Mouse (Mus musculus): Measurements from ENCODE around the gene Dock10.
"Not testable (repeated sequence)": the region's sequence is repeated elsewhere in the genome, so short reads cannot be mapped to it uniquely, and the experiment has no call there.

Dock10 gene

DNA sequence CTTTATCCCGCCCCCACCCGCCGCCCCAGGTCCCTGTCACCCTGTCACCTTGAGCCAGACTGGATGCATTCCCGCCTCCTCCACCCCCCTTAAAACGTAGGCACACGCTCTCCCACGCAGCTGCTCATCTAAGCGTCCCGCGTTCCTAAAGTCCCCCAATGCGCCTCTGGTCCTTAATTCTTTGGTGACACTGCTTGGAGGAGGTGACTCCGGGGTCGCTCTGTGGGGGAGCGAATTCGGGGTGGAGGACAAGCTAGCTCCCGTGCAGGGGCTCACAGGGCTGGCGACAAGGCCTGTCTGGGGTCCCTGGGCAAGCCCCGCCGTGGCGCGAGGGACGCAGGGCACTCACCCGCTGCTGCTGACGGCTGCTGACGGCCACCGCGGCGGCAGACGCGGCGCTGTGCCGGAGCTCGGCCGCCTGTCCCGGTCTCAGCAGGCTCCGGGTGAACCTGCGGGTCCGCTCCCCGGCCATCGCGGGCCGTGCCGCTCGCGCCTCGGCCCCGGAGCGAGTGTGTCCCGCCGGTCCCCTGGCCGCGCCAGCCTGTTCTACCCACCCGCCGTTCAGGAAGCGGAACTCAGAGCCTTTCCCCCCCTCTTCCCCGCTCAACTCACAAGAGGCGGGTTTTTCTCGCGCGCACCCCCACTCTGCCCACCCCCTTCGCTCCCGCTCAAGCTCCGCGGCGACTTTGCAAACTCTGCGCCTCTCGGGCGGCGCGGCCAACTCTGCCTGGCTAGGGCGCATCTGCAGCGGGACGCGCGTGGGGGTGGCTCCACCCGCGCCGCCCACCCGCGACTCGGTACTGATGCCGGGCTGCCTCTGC, at the start of gene Dock10:
Dock10 (minus strand) TSS at position 551 of the 821 bp plus-strand sequence.
- peak; percentile 55 to 59 for DNase-seq

DNA sequence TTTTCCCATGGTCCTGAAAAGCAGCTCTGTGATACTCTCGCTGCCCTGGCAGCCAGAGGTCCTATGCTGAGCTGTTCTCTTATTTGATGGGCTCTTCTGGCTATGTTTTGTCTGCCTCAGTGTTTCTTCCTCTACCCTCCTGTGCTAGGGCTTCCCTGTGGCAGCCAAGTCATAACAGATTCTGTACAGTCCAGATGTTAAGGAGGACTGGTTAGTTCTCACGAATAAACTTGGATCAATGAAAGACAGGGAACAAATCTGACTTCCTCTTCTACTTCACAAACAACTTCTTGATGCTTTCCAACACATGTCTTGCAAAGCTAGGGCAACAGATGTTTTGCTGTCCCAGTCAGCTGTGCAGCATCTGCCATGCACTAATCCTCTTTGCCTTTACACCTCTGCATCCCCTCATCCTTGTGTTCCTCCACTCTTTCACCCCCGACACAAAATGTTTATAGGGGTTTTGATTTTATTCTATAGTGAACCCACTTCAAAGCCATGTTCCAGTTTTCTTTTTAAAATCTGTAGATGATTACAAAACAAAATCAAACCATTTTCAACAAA, 48.6 kb upstream of the Dock10 start:
- no peak for DNase-seq

DNA sequence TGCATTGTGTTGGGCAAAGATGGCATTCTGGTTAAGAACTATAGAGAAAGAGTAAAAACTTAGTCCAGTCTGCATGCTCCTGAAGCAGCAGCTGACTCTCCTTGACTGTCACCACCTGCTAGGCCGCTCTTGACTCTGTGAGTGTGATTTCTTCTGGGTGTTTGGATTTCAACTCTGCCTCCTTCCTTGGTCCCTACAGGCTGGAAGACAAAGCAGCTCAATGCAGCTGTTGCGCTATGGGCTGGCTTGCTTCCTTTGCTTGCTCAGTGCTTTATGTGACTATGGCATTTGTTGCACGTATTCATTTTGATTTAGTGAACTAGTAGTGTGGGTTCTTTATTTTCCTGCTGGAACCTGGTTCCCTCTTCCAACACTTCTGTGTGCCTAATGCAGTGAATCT, 43.7 kb upstream of the Dock10 start:
- DNase-seq, result no peak

GRCm38 (mm10) chr1:80785066-80785779, 26.9 kb upstream of the Dock10 start:
- no peak for DNase-seq

DNA sequence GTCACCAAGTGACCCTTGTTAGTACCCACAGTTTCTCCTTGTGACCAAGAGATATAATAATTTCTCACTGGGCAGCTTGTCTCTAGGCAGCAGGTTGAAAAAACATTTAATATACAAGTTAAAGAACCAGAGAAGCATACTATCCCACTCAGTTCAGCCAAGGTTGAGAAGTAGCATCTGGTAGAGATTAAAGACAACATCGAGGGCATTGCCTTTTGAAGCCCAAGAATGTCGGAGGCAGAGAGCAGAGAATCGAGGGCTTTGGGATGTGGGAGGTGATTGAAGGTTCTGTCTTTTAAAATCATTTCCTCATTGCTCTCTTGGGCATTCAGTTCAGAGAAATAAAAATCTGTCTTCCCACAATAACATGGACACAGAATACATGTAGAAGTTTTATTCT, 25.8 kb upstream of the Dock10 start:
- DNase-seq, result no peak

- DNase-seq, result no peak
These were observed 7.2 kb upstream of the Dock10 start for GRCm38 (mm10) chr1:80765504-80765903.

- peak; percentile 17 to 27 for DNase-seq
These were observed 5.0 kb upstream of the Dock10 start for GRCm38 (mm10) chr1:80763042-80763950.

DNA sequence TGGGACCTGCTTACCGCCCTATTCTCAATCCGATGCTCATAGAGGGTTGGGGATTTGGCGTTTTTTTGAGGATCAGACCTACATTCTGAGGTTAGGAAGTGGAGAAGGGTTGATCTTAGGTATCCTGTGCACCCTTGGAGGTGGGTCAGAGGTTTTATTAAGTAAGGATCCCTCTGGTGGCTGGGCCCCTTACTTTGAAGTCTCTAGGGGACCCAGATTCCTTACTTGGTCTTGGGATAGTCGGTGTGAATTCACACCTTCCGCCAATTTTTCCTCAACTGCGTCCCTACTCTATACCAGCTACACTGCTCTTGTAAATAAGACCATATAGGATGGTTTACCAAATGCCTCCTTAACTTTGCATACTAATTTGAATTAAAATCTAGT, 464 bp upstream of the Dock10 start:
- DNase-seq, result no peak

GRCm38 (mm10) chr1:80757650-80757976, 714 bp downstream of the Dock10 start:
- peak in 1 of 2 experiments; percentile 46 for DNase-seq

- DNase-seq, result peak; percentile 52 to 62
These were observed 1.3 kb downstream of the Dock10 start for GRCm38 (mm10) chr1:80756824-80757649.

- DNase-seq, result peak; percentile 52 to 74
These were observed 2.3 kb downstream of the Dock10 start for GRCm38 (mm10) chr1:80756060-80756439.

- DNase-seq, result no peak
These were observed 2.8 kb downstream of the Dock10 start for GRCm38 (mm10) chr1:80755296-80756059.

GRCm38 (mm10) chr1:80749122-80749521, 9.2 kb downstream of the Dock10 start:
- not testable (repeated sequence) for DNase-seq

GRCm38 (mm10) chr1:80746691-80747463, 11.4 kb downstream of the Dock10 start:
- DNase-seq, result no peak

DNA sequence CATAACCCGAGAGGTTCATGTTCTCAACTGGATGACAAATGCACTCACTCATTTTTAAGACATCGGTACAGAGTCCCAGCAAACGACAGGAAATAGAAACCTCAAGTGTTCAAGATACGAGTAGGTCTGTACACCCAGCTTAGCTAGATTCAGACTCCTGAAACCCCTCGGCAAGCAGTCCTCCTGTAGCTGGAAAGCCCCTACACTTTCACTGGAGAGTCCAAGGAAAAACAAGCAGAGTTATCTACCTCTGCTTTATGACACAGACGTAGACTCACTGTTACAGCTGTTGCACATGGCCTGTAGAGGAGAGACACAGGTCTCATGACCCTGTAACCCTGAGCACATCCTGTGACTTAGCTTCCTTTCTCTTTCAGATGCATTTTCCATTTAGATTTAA, 12.1 kb downstream of the Dock10 start:
- DNase-seq, result no peak

GRCm38 (mm10) chr1:80739472-80739871, 18.9 kb downstream of the Dock10 start:
- no peak for DNase-seq

DNA sequence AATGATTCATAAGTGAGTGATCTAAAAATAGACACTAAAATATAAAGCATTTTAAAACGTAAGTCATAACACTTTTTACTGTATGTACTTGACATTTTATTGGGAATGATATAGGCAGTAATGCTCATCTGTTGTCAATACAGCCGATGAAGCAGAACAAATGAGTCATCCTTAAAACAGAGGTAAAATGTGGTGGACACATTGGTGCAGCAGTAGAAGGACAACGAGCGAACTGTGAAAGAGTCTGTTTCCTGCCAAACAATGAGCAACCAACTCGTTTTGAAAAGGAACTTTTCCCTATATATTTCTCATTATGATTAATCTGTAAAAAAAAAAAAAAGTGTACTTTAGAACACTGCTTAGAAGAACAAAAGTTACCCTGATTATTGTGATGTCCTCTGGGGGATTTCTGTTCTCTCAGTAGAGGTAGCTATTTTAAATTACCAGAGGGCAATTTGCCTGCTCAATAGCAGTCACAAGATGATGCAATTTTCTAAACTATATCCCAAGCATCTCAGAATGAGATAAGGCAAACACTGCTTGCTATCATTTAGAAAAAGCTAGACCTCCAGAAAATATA, 20.4 kb downstream of the Dock10 start:
- no peak for DNase-seq

DNA sequence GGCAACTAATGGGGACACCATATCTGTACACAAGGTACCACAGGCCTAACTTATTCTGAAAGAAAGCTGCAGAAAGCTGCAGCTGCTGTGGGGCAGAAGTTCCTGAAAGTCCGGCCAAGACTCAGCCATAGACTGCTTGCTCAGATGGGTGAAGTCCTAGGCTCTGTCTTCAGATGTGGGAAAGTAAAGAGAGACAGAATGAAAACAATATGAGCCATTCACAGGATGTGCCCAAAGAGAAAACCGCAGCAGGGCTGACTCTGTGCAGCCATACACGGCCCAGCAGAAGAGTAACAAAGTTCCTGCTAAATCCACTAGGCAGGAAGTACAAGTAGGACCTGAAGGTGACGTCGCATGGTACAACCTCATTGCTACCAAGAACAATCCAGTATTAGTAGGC, 27.7 kb downstream of the Dock10 start:
- DNase-seq, result no peak

GRCm38 (mm10) chr1:80730174-80730573, 28.2 kb downstream of the Dock10 start:
- no peak for DNase-seq

- no peak for DNase-seq
These were observed 30.1 kb downstream of the Dock10 start for GRCm38 (mm10) chr1:80728183-80728582.

Data from cerebellum, postnatal 14 days (tissue).